Mouse (Mus musculus) testis, adult 2 months (tissue): Measurements from ENCODE around the gene Wdr86.

Experiments used
- CTCF ChIP-seq: fragments of 200-500 bp; IDR thresholded peaks from 2 replicates; pipeline ENCODE4 v1.5.1; 2012; ENCODE audit warnings: low read depth, mild to moderate bottlenecking, inconsistent platforms, low read length, moderate library complexity; ENCODE audit not compliant: control insufficient read depth, insufficient read depth, insufficient replicate concordance
- POLR2A ChIP-seq: fragments of 200-500 bp; IDR thresholded peaks from 2 replicates; pipeline ENCODE4 v1.6.1; 2012; ENCODE audit warnings: low read depth, mild to moderate bottlenecking, inconsistent platforms, low read length, moderate library complexity; ENCODE audit not compliant: control insufficient read depth

DNA sequence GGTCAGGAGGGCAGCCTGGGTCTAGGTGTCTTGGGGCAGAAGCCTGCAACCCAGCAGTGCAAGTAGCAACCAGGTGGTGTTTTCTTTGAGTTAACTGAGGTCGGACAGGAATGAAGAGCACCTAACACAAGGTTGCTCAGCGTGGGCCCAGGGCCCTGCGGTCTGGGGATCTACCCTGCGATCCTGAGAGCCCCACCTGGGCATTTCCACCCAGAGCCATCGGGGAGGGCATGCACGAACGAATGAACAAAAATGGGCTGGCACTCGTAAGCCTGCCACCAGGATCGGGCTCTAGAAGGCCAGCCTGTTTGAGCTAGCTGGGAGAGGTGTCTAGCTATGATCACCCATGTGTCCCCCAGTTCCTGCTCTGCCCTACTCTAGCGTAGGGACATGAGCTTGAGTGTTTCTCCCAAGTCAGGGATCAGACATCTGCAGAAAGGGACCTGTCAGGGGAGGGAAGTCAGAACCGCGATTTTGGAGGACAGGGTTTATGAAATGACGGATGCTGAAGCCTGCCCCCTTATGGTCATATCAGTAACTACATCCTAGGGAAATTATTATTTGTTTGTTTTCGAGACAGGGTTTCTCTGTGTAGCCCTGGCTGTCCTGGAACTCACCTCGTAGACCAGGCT, 49.5 kb upstream of the Wdr86 start:
- TF ChIP-seq CTCF, result peak; percentile 27; the same call in 1 of the 2 replicates
- no peak for TF ChIP-seq POLR2A
